Mouse (Mus musculus) cortical plate, adult 2 months (tissue): ENCODE measurements at regions not wholly inside any gene's neighbourhood (a gene's known extent, or its start where the extent isn't known, plus 50 kb on each side); places are given as distances from the start of the nearest gene placed in this dataset.

Source experiments
- CTCF ChIP-seq: fragments of 200-500 bp; IDR thresholded peaks from 2 replicates; pipeline ENCODE4 v1.5.1; 2011; ENCODE audit warnings: mild to moderate bottlenecking, control low read depth, low read length; ENCODE audit not compliant: insufficient read depth; ENCODE audit errors: extremely low read depth
- POLR2A ChIP-seq: fragments of 200-500 bp; IDR thresholded peaks from 2 replicates; pipeline ENCODE4 v1.6.1; 2011; ENCODE audit warnings: mild to moderate bottlenecking, low read length, control low read depth; ENCODE audit not compliant: insufficient read depth; ENCODE audit errors: extremely low read depth

DNA sequence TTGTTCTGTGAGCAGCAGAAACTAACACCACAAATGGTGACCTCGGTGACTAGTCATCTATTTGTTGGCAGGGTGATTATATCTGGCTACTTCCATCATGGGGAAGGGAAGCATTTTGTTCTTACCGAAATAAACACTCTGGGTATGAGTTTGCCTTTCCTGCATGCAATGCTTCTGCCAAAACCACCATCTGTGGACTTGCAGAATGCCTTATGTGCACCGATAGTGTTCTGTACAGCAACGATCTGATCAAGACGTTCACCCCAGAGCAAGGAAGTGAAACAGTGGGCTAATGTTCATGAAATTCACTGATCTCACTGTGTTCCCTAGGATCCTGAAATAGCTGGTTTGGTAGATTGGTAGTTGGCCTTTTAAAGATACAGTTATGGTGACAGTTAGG, 96.3 kb upstream of the Adcy1 start:
- TF ChIP-seq CTCF (no peak), POLR2A (no peak)
